Mouse (Mus musculus) spleen, adult 18-20 months (tissue): ENCODE results near the gene Tmem131l.
A peak's percentile ranks its signal among the peaks of the same experiment; 100 is the strongest.

ENCODE experiments used
- DNase-seq, 2 experiments: peaks; one replicate each; pipeline ENCODE4 v3.0.0; 2022; ENCODE audit warnings: mixed read lengths in 2 of 2

Gene Tmem131l

GRCm38 (mm10) chr3:84039646-84040475, at the start of gene Tmem131l:
Tmem131l (minus strand) TSS chr3:84040175.
- DNase-seq: peak; percentile 73 to 75

- DNase-seq: no peak
Measured at GRCm38 (mm10) chr3:84086921-84087320, 46.9 kb upstream of the Tmem131l start.

DNA sequence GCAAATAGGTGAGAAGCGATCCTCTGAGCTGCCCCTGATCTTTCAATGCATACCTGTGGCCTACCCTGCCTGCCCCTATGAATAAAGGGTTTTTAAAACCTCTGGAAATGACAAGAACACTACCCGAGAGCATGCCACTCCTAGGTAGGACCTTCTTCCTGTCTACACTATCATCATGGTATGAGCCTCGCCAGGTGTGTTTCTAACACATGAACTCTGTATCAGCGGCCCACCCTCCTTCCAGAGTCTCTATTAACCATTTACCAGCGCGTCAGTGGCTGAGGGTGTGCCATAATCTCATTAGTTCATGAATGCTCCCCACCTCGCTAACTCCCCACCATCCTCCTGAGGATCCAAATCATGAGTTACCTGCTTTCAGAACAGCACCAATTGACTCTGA, 46.4 kb upstream of the Tmem131l start:
- no peak for DNase-seq

DNA sequence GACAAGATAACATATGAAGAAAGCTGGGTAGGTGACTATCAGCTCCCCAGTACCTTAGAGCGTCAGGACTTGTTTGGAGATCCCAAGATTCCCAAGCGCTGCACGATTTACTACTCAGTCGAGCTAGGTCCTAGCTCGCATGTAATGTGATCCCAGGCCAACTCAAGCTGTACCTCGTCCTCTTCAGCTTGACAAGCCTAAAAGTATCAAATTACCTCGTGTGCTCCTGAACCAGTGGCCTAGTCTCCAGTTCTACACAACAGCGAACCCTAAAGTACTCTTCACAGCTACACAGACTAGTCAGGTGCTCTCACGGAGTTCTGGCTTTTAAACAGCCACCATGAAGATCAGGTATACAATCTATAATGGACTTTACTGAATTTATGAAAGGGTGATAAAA, 45.5 kb upstream of the Tmem131l start:
- no peak for DNase-seq

GRCm38 (mm10) chr3:84081208-84081722, 41.3 kb upstream of the Tmem131l start:
- no peak for DNase-seq

DNA sequence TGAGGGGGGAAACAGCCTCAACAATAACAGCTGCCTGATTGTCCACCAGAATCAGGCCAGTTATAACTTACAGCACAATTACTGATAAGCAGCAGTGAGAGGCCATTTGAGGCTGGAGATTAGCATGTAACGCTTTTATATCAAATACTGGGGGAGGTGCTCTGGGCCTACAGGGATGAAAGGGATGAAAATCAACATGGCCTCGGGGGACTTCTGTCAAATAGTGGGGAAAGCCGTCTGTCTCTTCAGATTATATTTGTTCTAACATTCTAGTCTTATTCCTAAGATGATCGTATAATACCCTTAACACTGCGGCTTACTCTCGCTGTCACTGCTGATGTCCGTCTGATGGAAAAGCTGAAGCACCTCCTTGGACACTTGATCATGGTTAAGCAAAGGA, 40.1 kb upstream of the Tmem131l start:
- no peak for DNase-seq

GRCm38 (mm10) chr3:84077505-84077904, 37.5 kb upstream of the Tmem131l start:
- no peak for DNase-seq

DNA sequence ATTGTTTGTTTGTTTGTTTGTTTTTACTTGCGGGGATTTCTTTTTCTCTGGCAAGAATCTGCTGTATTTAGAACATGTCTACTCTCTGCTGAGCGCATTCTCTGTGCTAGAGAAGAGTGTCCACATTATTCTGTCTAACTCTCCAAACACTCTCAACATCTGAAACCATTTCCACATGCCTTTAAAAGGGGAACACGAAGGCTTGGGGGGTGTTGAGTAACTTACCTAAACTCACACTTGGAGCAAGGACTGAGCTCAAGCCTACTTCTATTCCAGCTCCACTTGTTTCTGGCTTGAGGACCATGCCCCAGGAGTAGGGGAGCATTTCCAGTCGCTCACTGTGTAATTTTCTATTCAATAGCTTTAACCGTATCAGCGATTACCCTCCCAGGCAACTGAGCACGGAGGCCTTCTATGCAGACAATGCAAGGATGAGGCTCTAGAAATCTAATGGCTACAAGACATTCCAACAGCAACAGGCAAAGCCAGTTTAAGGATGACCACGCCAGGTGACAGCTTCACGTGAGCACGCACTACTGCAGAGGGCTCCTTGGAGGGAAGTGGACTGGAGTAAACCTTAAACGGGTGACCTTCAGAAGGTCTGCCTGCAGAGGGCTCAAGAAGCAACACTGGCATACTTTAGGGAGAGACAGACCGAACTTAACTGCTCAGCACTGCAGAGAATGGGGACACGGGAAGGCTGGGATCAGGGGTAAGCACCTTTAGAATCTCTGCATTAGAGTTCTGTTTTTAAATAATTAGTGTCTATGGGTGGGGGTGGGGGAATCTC, 36.8 kb upstream of the Tmem131l start:
- DNase-seq: no peak

DNA sequence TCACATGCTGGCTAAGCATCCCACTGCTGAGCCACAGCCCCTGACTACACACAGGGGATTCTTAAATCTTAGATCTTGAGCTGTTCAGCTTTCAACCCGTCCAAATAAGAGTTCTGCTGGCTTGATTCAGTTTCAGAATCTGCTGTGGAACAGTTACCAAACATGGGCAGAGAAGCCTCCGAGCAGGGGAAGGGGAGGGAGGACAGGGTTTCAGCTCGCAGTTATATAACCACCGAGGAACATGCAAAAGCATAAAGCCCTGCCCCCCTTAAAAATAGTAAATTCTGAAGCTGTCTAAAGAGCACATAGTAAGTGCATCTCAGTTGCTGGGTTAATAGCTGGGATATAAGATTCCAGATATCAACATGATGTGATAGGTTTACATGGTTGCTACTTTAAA, 35.5 kb upstream of the Tmem131l start:
- DNase-seq: peak in 1 of 2 experiments; percentile 29

DNA sequence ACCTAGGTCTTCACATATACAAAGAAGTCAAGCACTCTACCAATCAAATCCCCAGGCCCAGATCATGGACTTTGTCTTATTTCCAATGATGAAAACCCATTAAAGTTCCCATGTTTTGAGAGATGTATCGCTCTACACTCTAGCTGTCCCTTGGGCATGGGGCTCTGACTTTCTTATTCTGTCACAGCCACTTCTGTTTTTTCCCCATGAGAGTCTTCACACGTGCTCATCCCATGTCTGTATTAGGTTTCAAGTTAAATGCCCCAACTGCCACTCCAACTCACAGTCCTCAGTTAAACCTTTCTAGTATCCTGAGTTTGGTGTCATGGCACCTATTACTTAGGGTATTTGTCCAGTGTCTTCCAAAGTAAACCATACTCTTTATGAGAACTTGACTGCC, 34.8 kb upstream of the Tmem131l start:
- no peak for DNase-seq

- no peak for DNase-seq
Measured at GRCm38 (mm10) chr3:84071641-84072040, 31.7 kb upstream of the Tmem131l start.

DNA sequence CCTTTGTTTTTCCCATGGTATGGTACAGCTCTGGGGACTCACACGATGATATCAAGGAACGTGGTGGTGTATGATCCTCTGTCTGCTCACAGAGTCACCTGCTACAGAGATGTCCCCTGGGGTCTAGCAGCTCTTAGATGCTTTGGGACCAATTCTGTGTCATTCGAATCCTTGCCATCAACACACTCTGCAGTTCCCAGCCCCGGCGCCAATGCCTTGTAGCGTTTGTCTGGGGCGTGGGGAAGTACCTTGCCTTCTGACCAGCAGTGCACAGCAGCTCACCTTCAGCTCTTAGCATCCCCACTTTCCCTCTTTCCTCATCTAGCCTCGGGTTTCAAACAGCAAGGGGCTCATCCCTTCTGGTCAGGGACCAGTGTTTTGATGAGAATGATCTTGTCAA, 30.8 kb upstream of the Tmem131l start:
- no peak for DNase-seq

DNA sequence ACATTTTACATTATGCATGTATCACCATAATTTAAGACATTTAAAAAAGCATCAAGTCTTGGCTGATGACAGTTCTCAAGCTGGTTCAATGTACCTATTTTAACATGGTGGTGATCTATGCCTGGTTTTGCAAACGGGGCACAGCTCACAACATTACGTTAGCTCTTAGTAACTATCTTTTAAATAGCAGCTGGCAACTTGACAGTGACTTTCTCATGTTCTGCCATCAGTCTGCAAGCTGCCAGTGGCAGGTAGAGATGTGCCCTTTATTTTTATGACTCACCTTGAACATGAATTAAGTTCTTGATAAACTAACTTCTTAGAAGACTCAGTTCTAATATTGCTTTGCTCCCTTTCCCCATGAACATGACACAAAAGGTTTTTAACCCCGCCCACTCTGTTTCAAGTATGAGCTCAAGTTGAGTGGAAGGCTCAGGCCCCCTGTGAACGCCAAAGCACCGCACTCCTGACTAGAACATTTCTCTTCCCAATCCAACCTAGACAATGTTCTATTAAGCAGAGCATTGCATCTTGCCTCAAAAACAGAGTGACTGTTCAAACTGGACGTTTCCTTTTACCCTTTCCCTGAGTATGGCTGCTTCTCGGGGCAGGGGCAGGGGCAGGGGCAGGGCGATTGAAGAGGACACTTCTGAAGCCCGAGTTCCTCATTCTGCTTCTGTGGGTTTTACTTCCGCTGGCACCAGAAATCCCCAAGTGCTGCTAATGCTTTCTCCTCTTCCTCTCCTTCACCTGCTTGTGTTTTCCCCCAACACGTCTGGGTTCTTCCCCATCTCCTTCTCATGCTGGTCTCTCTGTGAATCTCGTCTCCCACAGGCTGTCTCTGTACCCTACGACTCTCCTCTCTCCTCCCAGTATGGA, 29.1 kb upstream of the Tmem131l start:
- peak; percentile 54 to 65 for DNase-seq

DNA sequence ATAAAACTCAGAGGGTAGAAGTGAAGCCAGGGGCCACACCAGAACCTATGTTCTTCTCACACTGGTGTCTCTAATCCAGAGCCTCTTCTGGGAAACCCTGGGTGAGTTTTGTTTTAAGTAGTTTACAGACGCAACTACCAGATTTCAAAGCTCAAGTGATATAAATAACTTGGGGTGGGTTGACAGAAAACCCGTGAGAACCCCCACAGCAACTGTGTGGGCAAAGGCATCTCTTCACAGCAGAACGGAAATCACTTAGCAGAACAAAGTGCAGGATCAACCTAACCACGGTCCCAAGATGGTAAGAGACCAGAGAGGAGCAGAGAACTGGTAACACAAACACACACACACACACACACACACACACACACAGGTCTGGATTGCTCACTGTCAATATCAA, 25.9 kb upstream of the Tmem131l start:
- no peak for DNase-seq

- DNase-seq: no peak
Measured at GRCm38 (mm10) chr3:84063369-84063914, 23.5 kb upstream of the Tmem131l start.

GRCm38 (mm10) chr3:84061523-84062453, 21.8 kb upstream of the Tmem131l start:
- DNase-seq: no peak

DNA sequence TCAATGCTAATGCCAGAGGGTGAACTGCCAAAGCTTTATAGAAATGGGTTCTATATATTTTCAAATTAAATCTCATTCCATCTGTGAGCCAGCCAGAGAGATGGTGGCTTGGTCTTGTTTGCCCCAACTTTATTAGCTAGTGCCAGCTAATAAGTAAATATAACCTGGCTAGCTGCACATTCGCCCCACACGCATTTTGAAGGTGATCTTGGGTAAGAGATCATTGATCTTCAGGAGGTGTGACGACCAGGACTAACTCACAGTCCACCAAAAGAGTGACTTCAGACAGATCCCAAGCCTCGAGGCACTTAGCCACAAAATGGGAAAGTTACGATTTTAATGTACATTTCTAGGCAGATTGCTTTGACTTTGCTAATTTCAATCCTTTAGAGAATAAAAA, 21.0 kb upstream of the Tmem131l start:
- no peak for DNase-seq

DNA sequence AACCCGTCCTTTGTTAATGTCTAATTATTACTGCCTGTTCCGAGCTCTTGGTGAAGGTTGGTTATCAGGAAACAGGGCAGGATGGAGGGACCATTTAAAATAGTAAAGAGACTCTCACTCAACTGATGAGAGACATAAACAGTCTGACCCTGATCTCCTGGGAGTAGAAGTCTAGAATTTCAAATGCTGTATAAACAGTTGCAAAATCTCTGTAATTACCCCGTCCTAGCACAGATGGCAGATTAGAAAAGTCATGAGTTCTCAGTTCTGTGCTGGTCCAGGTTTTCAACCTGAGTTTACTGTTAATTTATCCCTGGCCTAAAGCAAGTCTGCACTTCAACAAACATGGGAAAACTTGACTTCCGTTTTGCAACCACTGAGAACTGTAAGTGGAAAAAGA, 20.2 kb upstream of the Tmem131l start:
- no peak for DNase-seq

DNA sequence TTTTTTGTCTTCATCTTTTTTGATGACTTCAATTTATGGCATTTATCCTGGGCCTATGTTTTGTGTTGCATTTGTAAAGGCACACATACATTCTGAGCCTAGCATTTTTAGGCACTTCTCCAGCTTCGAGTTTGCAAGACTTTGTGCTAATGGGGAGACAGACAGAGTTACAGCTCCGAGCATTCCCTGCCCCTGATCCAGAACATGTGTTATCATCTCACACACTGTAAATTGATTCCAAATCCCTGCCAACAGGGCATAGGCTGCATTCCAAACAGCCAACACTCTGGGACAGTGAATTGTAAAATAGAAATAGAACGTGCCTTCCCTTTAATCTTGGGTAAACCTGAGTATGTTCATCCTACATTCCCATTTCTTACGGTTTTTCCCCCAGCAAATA, 19.7 kb upstream of the Tmem131l start:
- no peak for DNase-seq

DNA sequence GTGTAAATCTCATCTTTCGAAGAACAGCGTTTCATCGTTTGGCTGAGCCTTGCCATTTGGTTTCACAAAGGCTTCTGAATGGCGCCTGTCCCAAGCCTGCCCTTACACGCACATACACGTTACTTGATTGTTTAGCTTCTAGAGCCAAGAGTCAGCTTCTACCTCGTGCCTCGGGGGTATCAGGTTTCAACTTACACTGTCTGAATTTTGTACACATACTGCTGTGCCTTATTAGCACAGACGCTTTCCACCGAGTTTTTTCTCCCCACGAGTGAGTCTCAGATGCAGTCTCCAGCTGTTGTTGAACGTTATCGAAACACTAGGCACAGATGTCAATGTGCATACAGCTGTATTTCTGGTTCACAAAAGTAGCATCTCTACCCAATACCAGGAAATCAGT, 19.3 kb upstream of the Tmem131l start:
- DNase-seq: no peak

GRCm38 (mm10) chr3:84048729-84049175, 8.8 kb upstream of the Tmem131l start:
- DNase-seq: no peak
